Mouse (Mus musculus) left cerebral cortex, postnatal 10 days (tissue): Measurements from ENCODE around the gene Dbndd2. TPM values are rescaled to one million over a fixed set of nuclear protein-coding genes. Genes with fewer than 3 reads are reported as not detected.

Source experiments
- DNase-seq, 2 experiments: peaks; one replicate each; pipeline ENCODE4 v3.0.0; 2021 to 2022; ENCODE audit warnings: low spot score in 2 of 2, mixed read lengths in 1 of 2; ENCODE audit errors: extremely low spot score in 1 of 2
- intact Hi-C: fragments of 180-260 bp; cut with DNase I; formaldehyde crosslinking; loops from one replicate; pipeline ENCODE4 v1.15.1; 2025
- total RNA-seq, 2 experiments: library from RNA; stranded (reverse); gene quantifications; 2 replicates each; pipeline ENCODE4 v1.2.3; 2021

Gene Dbndd2
- total RNA-seq = 10 to 100 TPM; 75.5 to 77.3 TPM

DNA sequence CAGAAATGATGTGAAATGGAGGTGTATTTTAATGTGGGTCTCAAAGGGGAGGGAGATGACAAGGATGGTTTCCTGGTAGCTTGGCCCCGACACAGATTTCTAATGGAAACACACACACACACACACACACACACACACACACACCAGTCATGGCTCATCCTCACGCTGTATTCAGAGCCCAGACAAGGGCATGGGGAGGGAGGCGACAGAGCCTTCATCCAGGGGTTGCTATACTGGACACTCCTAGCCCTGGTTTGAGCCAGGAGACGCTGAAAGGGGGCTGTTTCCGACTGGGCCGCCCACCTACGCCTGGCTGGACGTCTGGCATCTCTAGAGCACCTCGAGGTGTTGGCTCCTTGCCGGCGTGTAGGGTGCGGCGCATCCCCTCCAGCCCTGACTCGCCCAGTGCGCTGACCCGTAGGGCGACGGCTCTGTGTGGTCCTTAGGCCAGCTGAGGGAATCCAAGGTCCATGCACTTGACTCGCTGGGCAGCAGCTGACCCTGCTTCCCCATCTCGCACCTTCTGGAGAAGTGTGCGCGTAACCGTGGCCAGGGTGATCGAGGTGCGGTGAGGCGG is at the start of gene Dbndd2:
Dbndd2 (plus strand) TSS at position 426 of the 577 bp plus-strand sequence.
- DNase-seq = no peak
- intact Hi-C loops = no loop called here

DNA sequence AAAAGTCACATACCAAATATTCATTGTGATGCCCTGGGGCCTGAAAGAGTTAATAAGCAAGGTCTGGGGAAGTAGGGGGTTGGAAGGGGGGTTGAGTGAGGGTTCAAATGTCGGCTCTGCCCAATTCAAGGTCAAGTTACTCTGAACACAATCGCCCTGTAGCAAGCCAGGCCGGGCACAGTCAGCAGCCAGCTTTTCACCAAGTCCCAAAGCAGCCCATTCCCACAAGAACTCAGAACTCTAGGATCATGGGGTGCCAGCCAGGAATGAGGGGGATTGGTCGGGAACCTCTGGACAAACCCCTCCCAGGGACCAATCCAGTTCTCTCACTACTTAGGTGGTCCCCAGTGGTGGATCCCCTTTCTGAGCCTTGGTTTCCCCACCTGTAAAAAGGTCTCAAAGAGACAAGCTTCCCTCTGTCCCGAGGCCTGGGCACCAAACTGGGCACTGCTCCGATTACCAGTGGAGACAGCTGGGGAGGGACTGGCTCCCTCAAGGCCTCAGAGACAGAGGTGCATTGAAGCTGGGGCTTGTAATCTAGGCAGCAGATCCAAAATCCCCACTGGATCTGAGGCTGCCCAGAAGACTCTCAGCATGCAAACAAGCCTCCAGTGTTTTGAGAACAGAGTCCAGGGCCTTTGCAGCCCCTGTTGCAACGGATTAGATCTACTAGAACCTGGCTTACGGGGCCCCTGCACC is 49.5 kb upstream of the Dbndd2 start:
- intact Hi-C loops = no loop called here
- peak in 1 of 2 experiments; percentile 37 for DNase-seq

DNA sequence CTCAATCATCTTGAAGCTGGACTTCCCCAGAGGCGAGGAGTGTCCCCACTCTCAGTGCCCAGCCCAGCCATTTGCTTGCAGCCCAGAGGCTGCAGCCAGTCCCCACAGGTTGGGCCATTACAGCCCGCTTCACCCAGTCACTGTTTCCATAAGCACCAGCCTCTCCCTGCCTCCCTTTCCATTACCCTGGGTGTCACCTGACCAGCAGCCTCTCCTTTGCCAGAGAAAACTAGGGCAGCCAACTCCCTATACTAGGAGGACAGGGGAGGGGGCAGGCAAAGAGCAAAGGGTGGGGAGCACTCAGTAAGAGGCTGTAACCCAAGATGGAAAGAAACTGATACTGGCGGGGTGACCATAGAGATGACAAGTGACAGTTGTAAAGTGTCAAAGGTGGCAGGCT is 48.9 kb upstream of the Dbndd2 start:
- DNase-seq = no peak
- intact Hi-C loops = no loop called here

DNA sequence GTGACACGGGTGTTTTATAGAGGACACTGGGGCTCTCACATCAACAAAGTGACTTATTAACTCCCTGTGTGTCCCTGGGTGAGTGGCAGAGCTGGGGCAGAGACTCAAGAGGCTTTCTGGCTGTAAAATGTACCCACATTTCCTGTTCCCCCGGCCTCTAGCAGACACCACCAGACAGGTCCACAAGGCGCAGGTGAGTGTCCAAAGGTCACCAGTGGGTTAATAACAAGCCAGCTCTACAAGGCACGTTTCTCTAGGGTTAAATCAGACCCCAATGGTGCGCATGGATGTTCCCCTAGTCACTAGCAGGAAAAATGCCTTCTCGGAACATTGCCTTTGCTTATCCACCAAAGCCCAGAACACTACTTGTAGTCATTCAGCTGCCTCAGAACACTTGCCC is 48.2 kb upstream of the Dbndd2 start:
- no peak for DNase-seq
- intact Hi-C loops = no loop called here

DNA sequence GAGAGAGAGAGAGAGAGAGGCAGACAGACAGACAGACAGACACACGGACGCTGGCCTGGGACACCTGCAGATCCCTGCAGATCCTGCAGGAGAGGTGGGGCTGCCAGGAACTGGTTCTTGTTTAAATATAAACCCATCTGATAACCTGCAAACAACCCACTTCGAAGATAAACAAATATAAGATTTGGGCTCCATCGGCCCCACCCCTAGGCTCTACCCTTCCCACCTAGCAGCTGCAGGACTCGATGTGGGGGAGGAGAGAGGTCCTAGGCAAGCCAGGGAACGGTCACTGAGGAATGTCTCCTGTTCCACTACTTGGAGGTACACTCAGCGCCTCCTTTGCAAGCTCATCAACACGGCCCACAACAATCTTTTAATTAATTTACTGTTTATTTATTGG is 47.6 kb upstream of the Dbndd2 start:
- intact Hi-C loops = no loop called here

DNA sequence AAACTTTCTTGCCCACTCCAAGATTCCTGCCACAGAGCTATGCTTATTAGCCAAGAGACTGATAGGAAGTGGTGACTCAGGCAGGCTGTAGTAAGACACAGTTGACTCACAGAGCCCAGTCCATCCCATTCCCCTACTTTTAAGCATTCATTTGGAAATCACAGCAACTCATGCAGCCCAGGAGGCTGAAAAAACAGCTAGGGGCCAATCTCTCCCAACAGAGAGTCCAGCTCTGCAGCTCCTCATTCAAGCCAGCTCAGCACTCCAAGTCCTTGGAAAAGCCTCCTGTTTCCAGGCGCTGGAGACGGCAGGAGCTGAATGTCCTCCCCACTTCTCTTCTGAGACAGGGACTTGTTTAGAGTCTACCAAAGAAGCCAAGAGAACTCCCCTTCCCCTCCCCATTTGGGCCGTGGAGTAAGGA is 46.9 kb upstream of the Dbndd2 start:
- intact Hi-C loops = no loop called here
- peak in 1 of 2 experiments; percentile 37 for DNase-seq

More for the DNA sequence above, 47.6 kb upstream of the Dbndd2 start:
- no peak for DNase-seq

DNA sequence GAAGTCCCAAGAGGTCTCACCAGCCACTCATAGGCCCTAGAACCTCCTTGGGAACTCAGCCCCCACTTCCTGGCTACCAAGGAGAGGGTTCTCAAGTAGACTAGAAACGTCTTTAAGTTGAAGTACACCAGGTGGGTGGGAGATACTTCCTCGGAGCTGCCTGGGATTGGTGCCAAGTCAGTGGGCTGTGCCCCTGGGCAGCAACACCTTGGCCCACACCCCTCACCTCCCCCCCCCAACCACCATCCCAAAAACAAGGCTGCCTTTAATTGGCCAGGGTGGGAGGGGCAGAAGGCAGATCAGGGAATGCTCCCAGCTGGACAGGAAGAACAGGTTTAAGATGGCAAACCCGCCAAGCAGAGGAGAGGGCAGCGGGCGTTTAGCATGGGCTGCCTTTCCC is 45.6 kb upstream of the Dbndd2 start:
- DNase-seq = no peak
- intact Hi-C loops = no loop called here

DNA sequence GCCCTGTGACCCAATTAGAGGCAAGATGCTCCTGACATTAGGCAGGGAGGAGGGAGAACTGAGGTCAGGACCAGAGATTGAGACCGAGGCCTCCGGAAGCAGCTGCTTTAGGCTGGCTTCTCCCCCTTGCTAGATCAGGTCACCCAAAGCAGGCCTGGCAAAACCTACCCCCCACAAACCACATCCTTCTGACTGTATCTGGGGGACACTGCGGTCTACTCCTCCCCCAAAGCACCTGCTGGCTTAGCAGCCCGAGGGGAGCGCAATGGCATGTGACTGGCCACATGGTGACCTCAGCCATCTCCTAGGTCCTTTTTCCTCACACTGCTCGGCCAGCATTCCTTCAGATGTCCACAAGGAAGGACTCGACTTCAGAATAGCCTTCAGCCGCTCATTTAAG is 44.8 kb upstream of the Dbndd2 start:
- intact Hi-C loops = no loop called here
- no peak for DNase-seq

DNA sequence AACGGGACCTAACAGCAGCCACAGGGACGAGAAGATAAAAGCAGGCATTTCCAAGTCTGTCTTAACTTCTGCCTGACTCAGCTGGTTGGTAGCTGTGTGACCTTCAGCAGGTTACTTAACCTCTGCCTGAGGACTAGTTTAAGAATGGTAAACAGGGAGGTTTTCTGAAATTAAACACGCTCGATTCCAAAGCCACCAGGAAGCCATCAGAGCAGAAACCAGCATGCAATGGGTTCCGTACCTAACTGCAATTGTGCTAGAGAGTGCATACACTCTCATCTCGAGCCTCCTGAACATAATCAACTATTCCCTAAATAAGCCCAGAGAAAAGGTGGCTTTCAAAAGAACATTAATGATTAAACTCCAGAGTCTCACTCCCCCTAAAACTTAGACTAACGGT is 44.2 kb upstream of the Dbndd2 start:
- no peak for DNase-seq
- intact Hi-C loops = no loop called here

DNA sequence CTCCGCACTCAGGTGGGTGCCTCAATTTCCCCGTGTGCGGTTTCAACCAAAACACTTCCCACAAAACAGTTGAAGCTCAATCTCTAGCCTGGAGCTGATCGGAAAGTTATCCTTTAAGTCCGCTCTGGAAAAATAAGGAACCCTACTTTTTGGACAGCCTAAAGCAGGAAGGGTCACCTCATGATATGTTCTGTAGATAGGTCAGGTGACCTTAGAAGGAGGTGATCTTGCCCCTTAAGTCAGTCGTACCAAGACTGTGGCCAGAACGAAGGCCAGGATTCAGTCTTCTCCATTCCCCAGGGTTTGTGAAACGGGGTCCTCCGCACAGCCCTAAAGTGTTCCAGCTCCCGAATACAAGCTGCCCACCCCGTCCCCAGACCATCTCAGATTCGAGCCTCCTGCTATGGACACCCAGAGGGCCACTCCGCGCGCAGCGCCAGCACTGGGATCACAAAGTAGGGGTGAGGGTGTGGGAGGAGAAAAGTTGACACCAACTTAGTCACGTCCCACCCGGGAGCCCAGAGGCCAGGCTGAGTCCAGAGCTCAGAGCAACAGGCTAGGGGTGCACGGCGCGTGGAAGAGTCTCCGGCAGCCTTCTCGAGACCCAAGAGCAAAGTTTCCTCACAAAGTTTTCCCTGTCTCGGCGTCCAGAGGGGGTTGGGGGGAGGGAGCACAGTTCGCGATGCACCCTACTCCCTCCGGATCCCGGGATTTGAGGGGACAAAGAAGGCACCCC is 43.4 kb upstream of the Dbndd2 start:
- DNase-seq = no peak
- intact Hi-C loops = no loop called here

DNA sequence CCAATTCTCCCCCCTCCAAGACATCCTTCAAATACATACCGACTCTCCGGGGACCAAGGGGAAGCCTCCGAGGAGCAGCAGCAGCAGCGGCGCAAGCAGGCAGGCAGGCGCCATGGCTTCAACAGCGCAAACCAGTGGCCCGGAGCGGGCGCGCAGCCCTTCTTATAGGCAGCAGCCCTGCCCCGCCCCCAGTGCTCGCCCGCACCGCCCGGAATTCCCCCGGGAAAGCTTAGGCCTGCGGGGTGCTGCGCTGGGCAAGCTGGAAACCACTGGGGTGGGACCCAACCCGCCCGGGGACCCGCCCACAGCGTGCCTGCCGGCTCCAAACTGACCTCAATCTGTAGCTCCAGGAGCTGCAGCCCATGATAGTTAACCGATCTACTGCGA is 42.9 kb upstream of the Dbndd2 start:
- peak; percentile 49 to 89 for DNase-seq
- intact Hi-C loops = no loop called here

DNA sequence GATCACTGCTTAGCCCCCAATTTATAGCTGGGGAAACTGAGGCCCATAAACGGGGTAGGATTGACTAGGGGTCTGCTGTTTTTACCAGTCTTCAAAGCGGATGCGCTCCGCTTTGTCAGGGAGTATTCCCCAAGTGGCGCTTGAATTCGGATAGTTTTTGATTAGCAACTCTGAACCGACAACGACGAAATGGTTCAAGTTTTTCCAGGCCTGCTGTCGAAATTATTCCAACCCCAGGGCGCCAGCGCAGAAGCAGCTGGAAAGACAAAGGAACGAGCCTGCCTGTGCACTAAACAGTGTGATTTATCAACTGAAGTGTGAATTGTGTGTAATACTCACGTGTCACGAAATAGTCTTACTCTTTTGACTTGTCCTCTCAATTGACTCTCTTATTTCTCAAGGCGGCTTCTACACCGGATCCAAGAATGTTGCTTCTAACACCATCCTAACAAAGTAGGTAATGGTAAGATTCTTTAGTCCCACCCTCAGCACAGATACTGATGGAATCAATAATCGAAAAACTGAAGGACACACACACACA is 42.4 kb upstream of the Dbndd2 start, which contains the start of gene Sdc4:
Sdc4 (minus strand) TSS at position 428 of the 541 bp plus-strand sequence.
- intact Hi-C loops = no loop called here
- no peak for DNase-seq

DNA sequence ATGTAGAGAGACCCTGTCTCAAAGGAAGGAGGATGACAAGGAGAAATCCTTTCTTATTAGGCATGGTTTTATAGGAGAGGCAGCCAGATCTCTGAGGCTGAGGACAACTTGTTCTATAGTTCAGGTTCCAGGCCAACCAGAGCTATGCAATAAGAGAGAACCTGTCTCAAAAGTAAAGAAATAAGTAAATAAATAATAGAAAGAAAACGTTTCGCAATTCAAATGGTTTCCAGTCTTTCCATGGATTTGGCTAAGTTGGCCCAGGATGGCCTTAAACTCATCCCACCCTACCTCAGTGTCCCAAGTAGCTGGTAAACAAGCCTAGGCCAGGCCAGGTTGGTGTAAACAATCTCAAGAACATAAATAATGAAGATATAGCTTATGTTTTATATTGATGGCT is 41.2 kb upstream of the Dbndd2 start:
- intact Hi-C loops = no loop called here

DNA sequence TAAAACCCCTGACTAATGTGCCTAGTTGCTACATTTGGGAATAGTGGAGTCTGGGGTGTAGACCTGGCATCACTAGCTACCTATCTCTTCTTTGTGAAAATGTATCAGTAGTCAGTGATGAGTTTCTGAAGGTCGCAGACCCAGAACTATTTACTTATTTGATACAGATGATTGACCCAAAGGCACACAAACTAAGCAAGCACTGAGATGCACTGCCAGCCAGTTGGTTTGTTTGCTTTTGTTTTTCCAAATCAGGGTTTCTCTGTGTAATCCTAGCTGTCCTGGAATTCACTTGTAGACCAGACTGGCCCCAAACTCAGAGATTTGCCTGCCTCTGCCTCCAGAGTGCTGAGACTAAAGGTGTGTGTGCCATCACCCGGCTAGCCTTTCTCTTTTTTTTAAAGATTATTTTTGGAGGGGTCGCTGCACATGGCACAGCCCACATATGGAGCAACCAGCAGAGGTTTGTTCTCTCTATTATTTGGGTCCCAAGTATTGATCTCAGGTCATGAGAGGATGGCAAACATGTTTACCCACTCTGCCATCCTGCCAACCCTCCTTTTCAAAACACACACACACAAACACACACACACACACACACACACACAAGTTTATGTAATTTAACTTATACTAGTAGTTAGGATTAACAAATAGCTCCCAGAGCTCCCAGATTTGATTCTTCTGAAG is 40.4 kb upstream of the Dbndd2 start:
- intact Hi-C loops = no loop called here

More for the DNA sequence above, 41.2 kb upstream of the Dbndd2 start:
- no peak for DNase-seq

DNA sequence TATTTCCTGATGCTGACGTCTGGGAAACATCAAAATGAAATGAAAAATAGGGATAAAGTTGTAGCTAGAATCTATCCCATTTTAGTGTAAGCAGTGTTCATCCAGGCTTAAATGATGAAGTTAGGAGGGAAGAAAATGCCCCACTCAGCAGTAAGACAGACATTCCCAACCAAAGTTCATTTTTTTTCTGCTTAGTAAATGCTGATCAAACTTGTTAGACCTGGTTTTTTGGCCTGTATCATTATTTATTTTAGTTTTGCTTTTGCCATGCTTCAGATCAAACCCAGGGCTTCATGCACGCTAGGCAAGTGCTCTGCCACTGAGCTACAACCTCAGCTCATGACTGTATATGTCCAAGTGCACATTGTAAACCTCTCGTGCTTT is 39.8 kb upstream of the Dbndd2 start:
- intact Hi-C loops = no loop called here
- DNase-seq = no peak

More for the DNA sequence above, 40.4 kb upstream of the Dbndd2 start:
- no peak for DNase-seq

DNA sequence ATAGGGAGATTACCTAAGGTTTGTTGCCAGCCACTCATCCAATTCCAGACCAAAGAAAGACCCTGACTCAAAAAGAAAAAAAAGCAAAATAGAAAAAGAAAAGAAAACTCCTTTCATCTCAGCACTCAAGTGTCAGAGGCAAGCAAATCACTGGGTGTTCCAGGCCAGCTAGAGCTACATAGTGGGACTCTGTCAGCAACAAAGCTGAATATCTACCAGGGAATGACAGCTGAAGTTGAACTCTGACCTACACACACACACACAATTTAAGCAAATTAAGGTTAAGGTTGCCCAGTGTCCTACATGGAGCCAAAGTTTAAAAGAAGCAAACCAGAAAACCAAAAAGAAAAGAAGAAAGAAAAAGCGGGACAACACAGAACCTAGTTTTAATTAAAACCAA is 37.8 kb upstream of the Dbndd2 start:
- intact Hi-C loops = no loop called here
- no peak for DNase-seq

DNA sequence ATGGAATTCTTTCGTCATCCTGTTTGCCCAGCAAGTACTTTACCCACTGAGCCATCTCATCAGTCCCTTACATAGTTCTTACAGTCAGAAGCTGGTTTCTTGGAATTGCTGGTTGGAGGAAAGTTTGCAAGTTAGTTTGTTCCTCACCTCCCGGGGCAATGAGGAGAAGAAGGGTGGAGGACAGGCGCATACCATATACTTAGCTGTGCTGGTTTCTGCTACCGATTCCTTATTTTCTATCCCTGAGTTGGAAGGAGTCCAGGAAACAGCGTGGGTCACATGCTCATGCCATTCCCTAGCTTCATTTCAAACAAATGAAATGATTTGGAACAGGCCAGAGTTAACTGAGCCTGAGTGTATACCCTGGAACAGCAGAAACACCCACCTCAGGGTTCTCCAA is 37.0 kb upstream of the Dbndd2 start:
- DNase-seq = no peak
- intact Hi-C loops = no loop called here

DNA sequence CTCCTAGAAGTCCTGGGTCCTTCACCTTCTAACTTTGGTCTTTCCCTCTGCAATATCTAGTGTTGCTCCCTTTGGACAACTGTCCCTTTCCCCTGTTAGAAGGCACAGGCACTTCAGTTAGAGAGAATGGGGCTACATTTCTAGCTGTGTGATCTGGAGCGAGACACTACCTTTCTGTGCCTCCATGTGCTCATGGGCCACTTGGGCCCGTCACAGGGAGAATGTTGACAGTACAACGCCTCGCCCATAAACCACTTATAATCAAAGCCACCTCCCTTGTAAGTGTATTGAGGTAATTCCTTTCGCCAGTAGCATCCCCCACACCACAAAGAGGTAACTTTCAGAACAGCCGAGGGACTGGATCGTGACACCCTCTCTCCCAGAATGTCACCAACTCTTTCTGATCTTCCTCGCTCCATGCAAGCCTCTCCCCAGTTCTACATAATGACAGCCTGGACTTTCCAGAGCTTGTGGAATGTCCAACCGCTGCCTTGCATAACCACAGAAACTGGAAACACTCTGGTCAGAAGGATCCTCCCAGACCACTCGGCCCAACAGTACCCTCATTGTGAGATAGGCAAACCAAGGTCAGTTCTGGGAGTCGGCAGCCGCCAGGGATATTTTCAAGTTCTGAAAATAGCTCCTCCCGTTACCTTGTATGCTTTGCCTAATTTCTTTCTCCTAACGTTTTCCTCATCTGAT is 36.4 kb upstream of the Dbndd2 start:
- no peak for DNase-seq

More for the DNA sequence above, 36.4 kb upstream of the Dbndd2 start:
- intact Hi-C loops = no loop called here
